Mouse (Mus musculus) midbrain, embryonic 11.5 days (tissue): ENCODE data around the gene Cfap61. TPM values are rescaled to one million over a fixed set of nuclear protein-coding genes. Genes with fewer than 3 reads are reported as not detected.

Source experiments
- ATAC-seq: fragments of 200-750 bp; cut with Nextera tagmentation; 2 replicates; pipeline ENCODE4 v1.8.0; 2017; ENCODE audit warnings: moderate TSS enrichment, moderate library complexity; ENCODE audit not compliant: low FRiP score
- DNase-seq: peaks from one replicate; pipeline ENCODE4 v3.0.0; 2015; ENCODE audit warnings: low spot score; ENCODE audit errors: missing footprints
- H3K27ac ChIP-seq: fragments of 300-500 bp; sonication (generic); 2 replicates; pipeline ENCODE4 v1.5.1; 2014; ENCODE audit warnings: low read depth, low read length
- H3K27me3 ChIP-seq: fragments of 300-500 bp; sonication (generic); 2 replicates; pipeline ENCODE4 v1.6.1; 2014; ENCODE audit warnings: mild to moderate bottlenecking, low read length, moderate library complexity, mixed read lengths; ENCODE audit not compliant: control insufficient read depth, insufficient read depth
- H3K36me3 ChIP-seq: fragments of 300-500 bp; sonication (generic); 2 replicates; pipeline ENCODE4 v1.6.1; 2014; ENCODE audit warnings: mild to moderate bottlenecking, low read length, moderate library complexity, mixed read lengths; ENCODE audit not compliant: control insufficient read depth, insufficient read depth
- H3K4me1 ChIP-seq: fragments of 300-500 bp; sonication (generic); 2 replicates; pipeline ENCODE4 v1.6.1; 2014; ENCODE audit warnings: low read length; ENCODE audit not compliant: control insufficient read depth, insufficient read depth
- H3K4me2 ChIP-seq: fragments of 300-500 bp; sonication (generic); 2 replicates; pipeline ENCODE4 v1.6.1; 2014; ENCODE audit warnings: mild to moderate bottlenecking, moderate library complexity
- H3K4me3 ChIP-seq: fragments of 300-500 bp; sonication (generic); 2 replicates; pipeline ENCODE4 v1.5.1; 2014; ENCODE audit warnings: low read depth, low read length
- H3K9ac ChIP-seq: fragments of 300-500 bp; sonication (generic); 2 replicates; pipeline ENCODE4 v1.6.1; 2014; ENCODE audit warnings: low read length
- H3K9me3 ChIP-seq: fragments of 300-500 bp; sonication (generic); 2 replicates; pipeline ENCODE4 v1.6.1; 2016; ENCODE audit warnings: low read length; ENCODE audit not compliant: control insufficient read depth
- WGBS: fragments of 180-500 bp; shearing (Covaris S2); extraction: QIAGEN DNeasy Blood & Tissue Kit; methylation state at CpG from one replicate; pipeline ENCODE4 v1.1.7; 2014; 5-methylcytosine and 5-hydroxymethylcytosine counted together
- polyA plus RNA-seq: library from polyadenylated mRNA; unstranded; fragments of >200 nt; fragmentation: Nextera tagmentation; extraction: Ambion mirVana; gene quantifications from 2 replicates; pipeline ENCODE4 v1.2.1, GENCODE M21; 2014

Cfap61 gene
- polyA plus RNA-seq, 1 experiment from 2014 or later = 0.87 TPM

GRCm38 (mm10) chr2:146223176-146223905, 288.8 kb downstream of the Cfap61 start:
- DNase-seq (peak; percentile 94), ATAC-seq (no peak)
- Histone ChIP-seq H3K27ac (peak overlapping the region; percentile 94), H3K27me3 (peaks cover 72% of the 10 kb centered on the region), H3K4me2 (peak overlapping the region; percentile 89), H3K36me3 (no peaks in the 10 kb centered on the region), H3K4me3 (peak overlapping the region; percentile 66), H3K9me3 (no peaks in the 10 kb centered on the region), H3K9ac (peak overlapping the region; percentile 82), H3K4me1 (peaks cover 38% of the 10 kb centered on the region)
- whole genome bisulfite sequencing = under 1% methylated on average over 74 of the region's 75 CpGs

GRCm38 (mm10) chr2:146224141-146224540, 289.6 kb downstream of the Cfap61 start:
- Histone ChIP-seq H3K4me3 (peak overlapping the region; percentile 66), H3K27me3 (peaks cover 73% of the 10 kb centered on the region), H3K4me1 (peaks cover 34% of the 10 kb centered on the region), H3K9me3 (no peaks in the 10 kb centered on the region), H3K27ac (no peak overlapping the region), H3K9ac (peak overlapping the region; percentile 82), H3K36me3 (no peaks in the 10 kb centered on the region), H3K4me2 (peak overlapping the region; percentile 89)
- WGBS = 13% methylated on average over 7 of the region's 7 CpGs
- peak; percentile 92 for DNase-seq
- ATAC-seq = no peak

GRCm38 (mm10) chr2:146225818-146226217, 291.2 kb downstream of the Cfap61 start:
- no peaks in the 10 kb centered on the region for H3K9me3 ChIP-seq
- H3K9ac ChIP-seq = no peak overlapping the region
- H3K36me3 ChIP-seq = no peaks in the 10 kb centered on the region
- DNase-seq (peak; percentile 92), ATAC-seq (no peak)
- H3K4me3 ChIP-seq = no peak overlapping the region
- no peak overlapping the region for H3K27ac ChIP-seq
- peak overlapping the region; percentile 38; the same call in 1 of the 2 replicates for H3K4me2 ChIP-seq
- H3K4me1 ChIP-seq = peaks cover 21% of the 10 kb centered on the region
- WGBS = 7% methylated on average over 6 of the region's 6 CpGs
- peaks cover 62% of the 10 kb centered on the region for H3K27me3 ChIP-seq

- ATAC-seq (no peak), DNase-seq (peak; percentile 91)
- Histone ChIP-seq H3K27ac (no peak overlapping the region), H3K4me3 (no peak overlapping the region), H3K9ac (no peak overlapping the region), H3K4me1 (peaks cover 15% of the 10 kb centered on the region), H3K27me3 (peaks cover 62% of the 10 kb centered on the region), H3K9me3 (no peaks in the 10 kb centered on the region), H3K4me2 (no peak overlapping the region; the same call in 1 of the 2 replicates), H3K36me3 (no peaks in the 10 kb centered on the region)
- 5% methylated on average over 9 of the region's 9 CpGs for WGBS
These were observed 291.9 kb downstream of the Cfap61 start for GRCm38 (mm10) chr2:146226484-146226883.

- 56% methylated on average over 3 of the region's 3 CpGs for WGBS
- H3K9ac ChIP-seq = no peak overlapping the region
- no peaks in the 10 kb centered on the region for H3K36me3 ChIP-seq
- DNase-seq = peak; percentile 81
- peaks cover 15% of the 10 kb centered on the region for H3K4me1 ChIP-seq
- no peak for ATAC-seq
- H3K27me3 ChIP-seq = peaks cover 54% of the 10 kb centered on the region
- no peak overlapping the region for H3K4me2 ChIP-seq
- H3K4me3 ChIP-seq = no peak overlapping the region
- no peak overlapping the region for H3K27ac ChIP-seq
- no peaks in the 10 kb centered on the region for H3K9me3 ChIP-seq
These were observed 293.1 kb downstream of the Cfap61 start for GRCm38 (mm10) chr2:146227646-146228045.

- ATAC-seq (no peak), DNase-seq (peak; percentile 72)
- Histone ChIP-seq H3K4me1 (peaks cover 10% of the 10 kb centered on the region), H3K27me3 (peaks cover 46% of the 10 kb centered on the region), H3K27ac (no peak overlapping the region), H3K4me2 (no peak overlapping the region), H3K9me3 (no peaks in the 10 kb centered on the region), H3K4me3 (no peak overlapping the region), H3K36me3 (no peaks in the 10 kb centered on the region), H3K9ac (no peak overlapping the region)
- 68% methylated on average over 2 of the region's 2 CpGs for WGBS
These were observed 293.9 kb downstream of the Cfap61 start for GRCm38 (mm10) chr2:146228435-146228834.

- no peaks in the 10 kb centered on the region for H3K36me3 ChIP-seq
- no peak overlapping the region for H3K9ac ChIP-seq
- peaks cover 19% of the 10 kb centered on the region for H3K27me3 ChIP-seq
- no peak overlapping the region for H3K4me2 ChIP-seq
- H3K4me1 ChIP-seq = peaks cover under 1% of the 10 kb centered on the region
- WGBS = 92% methylated on average over 2 of the region's 2 CpGs
- H3K27ac ChIP-seq = no peak overlapping the region
- H3K4me3 ChIP-seq = no peak overlapping the region
- no peaks in the 10 kb centered on the region for H3K9me3 ChIP-seq
- ATAC-seq (no peak), DNase-seq (no peak)
These were observed 296.9 kb downstream of the Cfap61 start for GRCm38 (mm10) chr2:146231485-146231884.

GRCm38 (mm10) chr2:146239196-146239747, 304.7 kb downstream of the Cfap61 start:
- ATAC-seq (no peak), DNase-seq (peak; percentile 72)
- Histone ChIP-seq H3K4me1 (no peaks in the 10 kb centered on the region), H3K27ac (no peak overlapping the region), H3K27me3 (no peaks in the 10 kb centered on the region), H3K9me3 (no peaks in the 10 kb centered on the region), H3K36me3 (no peaks in the 10 kb centered on the region), H3K4me2 (no peak overlapping the region), H3K9ac (no peak overlapping the region), H3K4me3 (no peak overlapping the region)
- 93% methylated on average over 4 of the region's 4 CpGs for WGBS

GRCm38 (mm10) chr2:146244049-146244448, 309.5 kb downstream of the Cfap61 start:
- Histone ChIP-seq H3K4me2 (no peak overlapping the region), H3K4me3 (no peak overlapping the region), H3K27me3 (no peaks in the 10 kb centered on the region), H3K27ac (no peak overlapping the region), H3K9me3 (no peaks in the 10 kb centered on the region), H3K36me3 (no peaks in the 10 kb centered on the region), H3K9ac (no peak overlapping the region), H3K4me1 (peaks cover 4% of the 10 kb centered on the region; the same call in 1 of the 2 replicates)
- WGBS = 98% methylated on average over 2 of the region's 2 CpGs
- DNase-seq (peak; percentile 71), ATAC-seq (no peak)
